Mouse (Mus musculus): ENCODE measurements around the gene Trpc7. TPM values are rescaled to one million over a fixed set of nuclear protein-coding genes. Genes with fewer than 3 reads are reported as not detected.

Gene Trpc7
- polyA plus RNA-seq, 1 experiment, result 0.27 TPM

- H3K27ac ChIP-seq (ENCODE audit: insufficient read depth, low read depth, low read length), result no peak overlapping the region
- 83% methylated on average over 12 of the region's 12 CpGs for WGBS
- H3K4me3 ChIP-seq (ENCODE audit: low read depth, low read length), result no peak overlapping the region
- TF ChIP-seq POLR2A (IDR thresholded peaks at IDR 0.05; ENCODE audit: low read depth, low read length) (no peak), CTCF (IDR thresholded peaks at IDR 0.05; ENCODE audit: extremely low read depth, insufficient read length, insufficient replicate concordance, low read depth, low read length) (no peak)
- H3K27me3 ChIP-seq (ENCODE audit: control insufficient read depth, insufficient read depth, low read length), result no peaks in the 10 kb centered on the region
- H3K36me3 ChIP-seq (ENCODE audit: control insufficient read depth, insufficient read depth, low read length), result no peaks in the 10 kb centered on the region
- no peaks in the 10 kb centered on the region for H3K4me1 ChIP-seq (ENCODE audit: control insufficient read depth, insufficient read depth, insufficient read length, low read length)
These were observed 15.3 kb upstream of the Trpc7 start for GRCm38 (mm10) chr13:56911093-56911492.

- Histone ChIP-seq H3K27ac (ENCODE audit: insufficient read depth, low read depth, low read length) (no peak overlapping the region), H3K27me3 (ENCODE audit: control insufficient read depth, insufficient read depth, low read length) (no peaks in the 10 kb centered on the region; the same call in 1 of the 2 replicates), H3K4me3 (ENCODE audit: low read depth, low read length) (no peak overlapping the region), H3K4me1 (ENCODE audit: control insufficient read depth, insufficient read depth, insufficient read length, low read length) (no peaks in the 10 kb centered on the region), H3K36me3 (ENCODE audit: control insufficient read depth, insufficient read depth, low read length) (no peaks in the 10 kb centered on the region)
- TF ChIP-seq POLR2A (IDR thresholded peaks at IDR 0.05; ENCODE audit: low read depth, low read length), result no peak
- TF ChIP-seq CTCF (IDR thresholded peaks at IDR 0.05; ENCODE audit: extremely low read depth, insufficient read length, insufficient replicate concordance, low read depth, low read length), result no peak
- 14% methylated on average over 17 of the region's 17 CpGs for WGBS
These were observed 407 bp downstream of the Trpc7 start for GRCm38 (mm10) chr13:56895386-56895785.

- no peak overlapping the region for H3K4me3 ChIP-seq (ENCODE audit: low read depth, low read length)
- H3K27ac ChIP-seq (ENCODE audit: insufficient read depth, low read depth, low read length), result no peak overlapping the region
- no peaks in the 10 kb centered on the region for H3K4me1 ChIP-seq (ENCODE audit: control insufficient read depth, insufficient read depth, insufficient read length, low read length)
- H3K27me3 ChIP-seq (ENCODE audit: control insufficient read depth, insufficient read depth, low read length), result no peaks in the 10 kb centered on the region; the same call in 1 of the 2 replicates
- no peak for TF ChIP-seq POLR2A (IDR thresholded peaks at IDR 0.05; ENCODE audit: low read depth, low read length)
- no peaks in the 10 kb centered on the region for H3K36me3 ChIP-seq (ENCODE audit: control insufficient read depth, insufficient read depth, low read length)
- 61% methylated on average over 5 of the region's 5 CpGs for WGBS
These were observed 1.2 kb downstream of the Trpc7 start for GRCm38 (mm10) chr13:56894543-56894942.

GRCm38 (mm10) chr13:56889888-56890287 lies 5.9 kb downstream of the Trpc7 start:
- H3K36me3 ChIP-seq (ENCODE audit: control insufficient read depth, insufficient read depth, low read length), result no peaks in the 10 kb centered on the region
- H3K27ac ChIP-seq (ENCODE audit: insufficient read depth, low read depth, low read length), result no peak overlapping the region
- H3K4me1 ChIP-seq (ENCODE audit: control insufficient read depth, insufficient read depth, insufficient read length, low read length), result no peaks in the 10 kb centered on the region
- TF ChIP-seq POLR2A (IDR thresholded peaks at IDR 0.05; ENCODE audit: low read depth, low read length) (no peak), CTCF (IDR thresholded peaks at IDR 0.05; ENCODE audit: extremely low read depth, insufficient read length, insufficient replicate concordance, low read depth, low read length) (no peak)
- no peak overlapping the region for H3K4me3 ChIP-seq (ENCODE audit: low read depth, low read length)
- WGBS, result 63% methylated on average over 7 of the region's 7 CpGs
- no peaks in the 10 kb centered on the region for H3K27me3 ChIP-seq (ENCODE audit: control insufficient read depth, insufficient read depth, low read length)

- no peaks in the 10 kb centered on the region for H3K27me3 ChIP-seq (ENCODE audit: control insufficient read depth, insufficient read depth, low read length)
- TF ChIP-seq POLR2A (IDR thresholded peaks at IDR 0.05; ENCODE audit: low read depth, low read length) (no peak), CTCF (IDR thresholded peaks at IDR 0.05; ENCODE audit: extremely low read depth, insufficient read length, insufficient replicate concordance, low read depth, low read length) (no peak)
- H3K4me1 ChIP-seq (ENCODE audit: control insufficient read depth, insufficient read depth, insufficient read length, low read length), result no peaks in the 10 kb centered on the region
- WGBS, result 81% methylated on average over 12 of the region's 12 CpGs
- H3K4me3 ChIP-seq (ENCODE audit: low read depth, low read length), result no peak overlapping the region
- no peaks in the 10 kb centered on the region for H3K36me3 ChIP-seq (ENCODE audit: control insufficient read depth, insufficient read depth, low read length)
- no peak overlapping the region for H3K27ac ChIP-seq (ENCODE audit: insufficient read depth, low read depth, low read length)
These were observed 12.9 kb downstream of the Trpc7 start for GRCm38 (mm10) chr13:56882931-56883330.

GRCm38 (mm10) chr13:56864567-56864966 lies 31.2 kb downstream of the Trpc7 start:
- no peak for TF ChIP-seq CTCF (IDR thresholded peaks at IDR 0.05; ENCODE audit: extremely low read depth, insufficient read length, insufficient replicate concordance, low read depth, low read length)
- TF ChIP-seq POLR2A (IDR thresholded peaks at IDR 0.05; ENCODE audit: low read depth, low read length), result no peak
- WGBS, result 73% methylated on average over 6 of the region's 6 CpGs

GRCm38 (mm10) chr13:56862011-56862410 lies 33.8 kb downstream of the Trpc7 start:
- whole genome bisulfite sequencing, result 66% methylated on average over 6 of the region's 6 CpGs
- Histone ChIP-seq H3K27ac (ENCODE audit: insufficient read depth, low read depth, low read length) (no peak overlapping the region), H3K4me3 (ENCODE audit: low read depth, low read length) (no peak overlapping the region), H3K27me3 (ENCODE audit: control insufficient read depth, insufficient read depth, low read length) (no peaks in the 10 kb centered on the region), H3K36me3 (ENCODE audit: control insufficient read depth, insufficient read depth, low read length) (no peaks in the 10 kb centered on the region), H3K4me1 (ENCODE audit: control insufficient read depth, insufficient read depth, insufficient read length, low read length) (no peaks in the 10 kb centered on the region)
- no peak for TF ChIP-seq CTCF (IDR thresholded peaks at IDR 0.05; ENCODE audit: extremely low read depth, insufficient read length, insufficient replicate concordance, low read depth, low read length)
- TF ChIP-seq POLR2A (IDR thresholded peaks at IDR 0.05; ENCODE audit: low read depth, low read length), result no peak

More at GRCm38 (mm10) chr13:56864567-56864966, 31.2 kb downstream of the Trpc7 start:
- H3K27ac ChIP-seq (ENCODE audit: insufficient read depth, low read depth, low read length), result no peak overlapping the region
- no peaks in the 10 kb centered on the region for H3K36me3 ChIP-seq (ENCODE audit: control insufficient read depth, insufficient read depth, low read length)
- H3K4me1 ChIP-seq (ENCODE audit: control insufficient read depth, insufficient read depth, insufficient read length, low read length), result no peaks in the 10 kb centered on the region
- no peaks in the 10 kb centered on the region for H3K27me3 ChIP-seq (ENCODE audit: control insufficient read depth, insufficient read depth, low read length)
- H3K4me3 ChIP-seq (ENCODE audit: low read depth, low read length), result no peak overlapping the region

- Histone ChIP-seq H3K27ac (ENCODE audit: insufficient read depth, low read depth, low read length) (no peak overlapping the region), H3K36me3 (ENCODE audit: control insufficient read depth, insufficient read depth, low read length) (no peaks in the 10 kb centered on the region), H3K27me3 (ENCODE audit: control insufficient read depth, insufficient read depth, low read length) (no peaks in the 10 kb centered on the region), H3K4me1 (ENCODE audit: control insufficient read depth, insufficient read depth, insufficient read length, low read length) (no peaks in the 10 kb centered on the region), H3K4me3 (ENCODE audit: low read depth, low read length) (no peak overlapping the region)
- 66% methylated on average over 8 of the region's 8 CpGs for WGBS
- no peak for TF ChIP-seq POLR2A (IDR thresholded peaks at IDR 0.05; ENCODE audit: low read depth, low read length)
These were observed 41.3 kb downstream of the Trpc7 start for GRCm38 (mm10) chr13:56854506-56854905.
